Mouse (Mus musculus) ovary, adult 10 weeks (tissue): ENCODE data around the gene Mogat1. TPM values are rescaled to one million over a fixed set of nuclear protein-coding genes. Genes with fewer than 3 reads are reported as not detected.

Experiments
- polyA plus RNA-seq: library from polyadenylated mRNA; stranded (reverse); fragments of 350-450 nt; fragmentation: Illumina TruSeq; extraction: RNeasy Lipid Tissue Mini Kit (QIAGEN cat#74804); gene quantifications from one replicate; pipeline ENCODE4 v1.2.3, GENCODE M21; 2014

The Mogat1 gene
- polyA plus RNA-seq: 1.1 TPM

DNA sequence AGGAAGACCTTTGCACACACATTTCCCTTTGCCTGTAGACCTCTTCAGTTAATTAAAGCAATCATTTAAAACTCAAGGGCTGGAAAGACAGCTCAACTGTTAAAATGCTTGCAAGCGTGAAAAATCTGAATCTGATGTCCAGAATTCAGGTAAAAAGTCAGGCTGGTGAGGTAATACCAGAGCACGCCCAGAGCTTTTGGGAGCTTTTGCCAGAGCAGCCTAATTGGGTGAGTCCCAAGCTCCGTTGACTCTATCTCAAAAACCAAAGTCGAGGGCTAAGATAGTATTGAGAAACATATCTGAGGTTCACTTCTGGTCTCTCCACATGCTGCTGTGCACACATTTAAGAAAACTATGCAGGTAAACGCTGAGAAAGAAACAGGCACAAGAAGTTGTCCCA is at the start of gene Mogat1:
Mogat1 (plus strand) TSS at position 130 of the 400 bp plus-strand sequence.

GRCm38 (mm10) chr1:78488752-78489492 is 21.9 kb upstream of the Mogat1 start, which contains the start of gene Farsb:
TSS of gene Farsb (minus strand) at chr1:78488897.

GRCm38 (mm10) chr1:78511621-78512160 is 900 bp downstream of the Mogat1 start, which contains the start of gene BC035947:
TSS of gene BC035947 (minus strand) at chr1:78512158.

Other genes with a start within 250 kb of the Mogat1 start
- 17.2 TPM for gene Sgpp2, start 200.6 kb upstream of the Mogat1 start, polyA plus RNA-seq
- gene Farsb, start 22.1 kb upstream of the Mogat1 start, polyA plus RNA-seq: 245 TPM
- gene BC035947, start 1.2 kb downstream of the Mogat1 start, polyA plus RNA-seq: not detected
- gene Acsl3, start 146.8 kb downstream of the Mogat1 start, polyA plus RNA-seq: 263 TPM
- 10.5 TPM for gene Utp14b, start 147.0 kb downstream of the Mogat1 start, polyA plus RNA-seq